Comparison of ENCODE assay signal across 10 mouse cellular contexts in the genomic region with DNA sequence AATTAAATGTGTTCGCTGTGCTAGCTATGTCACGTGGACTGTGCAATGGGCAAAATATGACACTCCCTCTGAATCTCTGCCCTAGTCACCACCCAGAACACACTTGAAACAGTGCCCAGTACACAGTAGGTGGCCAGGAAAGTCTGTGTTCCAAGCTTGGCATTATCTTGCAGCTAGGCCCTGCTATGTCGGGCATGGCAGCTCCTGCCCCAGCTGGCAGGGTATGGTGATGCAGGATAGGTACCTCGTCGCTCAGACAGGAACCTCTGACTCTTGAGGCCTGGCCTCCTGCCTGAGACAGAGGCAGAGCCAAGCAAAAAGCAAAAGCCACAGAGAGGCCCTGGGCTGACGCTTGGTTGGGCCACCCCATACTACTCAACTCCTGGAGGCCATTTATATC. TPM values are rescaled to one million over a fixed set of nuclear protein-coding genes. Genes with fewer than 3 reads are reported as not detected.
A peak's percentile ranks its signal among the peaks of the same experiment; 100 is the strongest.
DNase-seq lines count a peak whose midpoint lies in the region; ATAC-seq and TF ChIP-seq lines count a peak whose summit lies in the region.
"Had no signal": no experiment of that assay in that cellular context is flagged by ENCODE, and none has a peak within 500 bp of the region (broad histone marks: within the 10 kb centered on the region; RNA-seq: fewer than 3 reads in every experiment).

No protein-coding gene starts in this region.

- H3K4me1 ChIP-seq in forebrain, postnatal 0 days (ENCODE audit: insufficient read depth), result peaks cover 28% of the 10 kb centered on the region

- H3K4me2 ChIP-seq in forebrain, postnatal 0 days (ENCODE audit: low read depth), result no peak overlapping the region
- H3K4me2 ChIP-seq: limb, embryonic 12.5 days had no signal

- no peak overlapping the region for H3K4me3 ChIP-seq in forebrain, postnatal 0 days (ENCODE audit: low read depth, low read length)
- H3K4me3 ChIP-seq: limb, embryonic 12.5 days had no signal

- WGBS in forebrain, postnatal 0 days, result 58% methylated on average over 6 of the region's 6 CpGs

- no peak overlapping the region for H3K9ac ChIP-seq in forebrain, postnatal 0 days
- H3K9ac ChIP-seq: limb, embryonic 12.5 days had no signal

- ATAC-seq in forebrain, postnatal 0 days, result no peak

- no peaks in the 10 kb centered on the region for H3K9me3 ChIP-seq in forebrain, postnatal 0 days (ENCODE audit: low read length)
- H3K9me3 ChIP-seq: limb, embryonic 12.5 days had no signal

- no peaks in the 10 kb centered on the region for H3K36me3 ChIP-seq in forebrain, postnatal 0 days (ENCODE audit: insufficient read depth)
- H3K36me3 ChIP-seq: limb, embryonic 12.5 days had no signal

- peak; percentile 92 for DNase-seq in left cerebral cortex, postnatal 4 days
- no peak for DNase-seq in left cerebral cortex, adult 18-20 months (ENCODE audit: low spot score in 2 of 2)
- DNase-seq in brain, adult 2 months (ENCODE audit: low read depth, low spot score), result peak; percentile 90
- DNase-seq in cerebellum, postnatal 14 days, result peak; percentile 93 to 97
- DNase-seq in heart, postnatal 10 days, result peak; percentile 75 to 82
- no peak for DNase-seq in left cerebral cortex, postnatal 36 days (ENCODE audit: low spot score in 2 of 2)
- DNase-seq in testis, postnatal 14 days (ENCODE audit: low spot score), result no peak
- DNase-seq in forebrain, postnatal 0 days, result no peak
- DNase-seq: embryo, embryonic 11 days had no signal

- no peak overlapping the region for H3K27ac ChIP-seq in forebrain, postnatal 0 days (ENCODE audit: low read depth, low read length)
- H3K27ac ChIP-seq: limb, embryonic 12.5 days had no signal

- intact Hi-C loops in left cerebral cortex, postnatal 4 days (cut with DNase I), result no loop called here
- intact Hi-C loops in heart, postnatal 10 days (cut with DNase I), result no loop called here
- intact Hi-C loops in left cerebral cortex, postnatal 36 days (cut with DNase I), result no loop called here

- no peak for TF ChIP-seq CTCF in forebrain, postnatal 0 days (IDR thresholded peaks at IDR 0.05; ENCODE audit: low read depth)

- H3K27me3 ChIP-seq in forebrain, postnatal 0 days (ENCODE audit: insufficient read depth, low read length), result no peaks in the 10 kb centered on the region; the same call in 1 of the 2 replicates

RNA-seq across cellular contexts. Expression of gene Tnrc6c, which starts 57.9 kb away (rescaled TPM):
- 10 to 100 TPM; 89.8 to 90.7 TPM for total RNA-seq in left cerebral cortex, postnatal 4 days (2021)
- 10 to 100 TPM; 53.3 to 54.9 TPM for total RNA-seq in left cerebral cortex, adult 18-20 months (2021)
- 10 to 100 TPM; 32.2 to 33.9 TPM for total RNA-seq in heart, postnatal 10 days (2021)
- 10 to 100 TPM; 47.7 to 65.3 TPM for total RNA-seq in left cerebral cortex, postnatal 36 days (2021)
- total RNA-seq in forebrain, postnatal 0 days (2014; rRNA removed), result 56.9 and 71.6 TPM in 2 replicates
- polyA plus RNA-seq in forebrain, postnatal 0 days (2015; fragmentation: Nextera tagmentation; extraction: Ambion mirVana), result 13.1 and 19.9 TPM in 2 replicates

Comparison
In these comparisons a context has a peak if more than half of its experiments do, and no peak if none do; other contexts are left out.
1. DNase-seq: peak in left cerebral cortex, postnatal 4 days (single experiment), brain, adult 2 months (single experiment), cerebellum, postnatal 14 days (2 of 2) and heart, postnatal 10 days (2 of 2); none in left cerebral cortex, adult 18-20 months (0 of 2), left cerebral cortex, postnatal 36 days (0 of 2), testis, postnatal 14 days (single experiment) and forebrain, postnatal 0 days (single experiment).